14 mouse cellular contexts compared by ENCODE assay signal in genomic region chr10:80818599-80819281, GRCm38 (mm10). TPM values are rescaled to one million over a fixed set of nuclear protein-coding genes. Genes with fewer than 3 reads are reported as not detected.
A peak's percentile ranks its signal among the peaks of the same experiment; 100 is the strongest.
DNase-seq lines count a peak whose midpoint lies in the region; ATAC-seq and TF ChIP-seq lines count a peak whose summit lies in the region.
"Had no signal": no experiment of that assay in that cellular context is flagged by ENCODE, and none has a peak within 500 bp of the region (broad histone marks: within the 10 kb centered on the region; RNA-seq: fewer than 3 reads in every experiment).

No protein-coding gene starts in this region.

- H3K27me3 ChIP-seq in erythroblast, embryonic 14.5 days (ENCODE audit: control insufficient read depth): peaks cover 3% of the 10 kb centered on the region
- no peaks in the 10 kb centered on the region for H3K27me3 ChIP-seq in liver, embryonic 14.5 days (ENCODE audit: control insufficient read depth, insufficient read depth, low read length)
- no peaks in the 10 kb centered on the region for H3K27me3 ChIP-seq in stomach, embryonic 16.5 days (ENCODE audit: control insufficient read depth, insufficient read depth, low read length)
- H3K27me3 ChIP-seq: heart, embryonic 15.5 days; limb, embryonic 13.5 days had no signal

- ATAC-seq in liver, embryonic 14.5 days (ENCODE audit: insufficient read depth): peak; percentile 98
- peak; percentile 74; the same call in 1 of the 2 replicates for ATAC-seq in stomach, embryonic 16.5 days (ENCODE audit: insufficient read depth, low FRiP score)
- no peak for ATAC-seq in cerebellum, adult (ENCODE audit: insufficient number of reproducible peaks, low FRiP score, low TSS enrichment)
- ATAC-seq: hindbrain, embryonic 16.5 days had no signal

- no peaks in the 10 kb centered on the region; the same call in 1 of the 2 replicates for H3K36me3 ChIP-seq in erythroblast, embryonic 14.5 days (ENCODE audit: control insufficient read depth)
- no peaks in the 10 kb centered on the region for H3K36me3 ChIP-seq in liver, embryonic 14.5 days (replicated peaks; ENCODE audit: control insufficient read depth, insufficient read depth, low read depth)
- H3K36me3 ChIP-seq in stomach, embryonic 16.5 days (ENCODE audit: control insufficient read depth, insufficient read depth, low read length): no peaks in the 10 kb centered on the region
- H3K36me3 ChIP-seq: forebrain, embryonic 10.5 days; heart, embryonic 15.5 days; limb, embryonic 13.5 days had no signal

- H3K27ac ChIP-seq in liver, embryonic 14.5 days: peak overlapping the region; percentile 94
- H3K27ac ChIP-seq in stomach, embryonic 16.5 days (ENCODE audit: low read length): peak overlapping the region; percentile 43; the same call in 1 of the 2 replicates
- H3K27ac ChIP-seq: forebrain, embryonic 10.5 days; heart, embryonic 15.5 days; limb, embryonic 13.5 days had no signal

- DNase-seq in testis, postnatal 14 days (ENCODE audit: low spot score): peak; percentile 72
- no peak for DNase-seq in testis, postnatal 10 days (ENCODE audit: low spot score)
- DNase-seq in liver, embryonic 14.5 days (ENCODE audit: low read depth in 3 of 3, low spot score in 3 of 3): peak; percentile 81 to 84 (median 82)
- no peak for DNase-seq in thymus, postnatal 25 days
- no peak for DNase-seq in kidney, adult 18-20 months
- DNase-seq: midbrain, embryonic 14.5 days had no signal

- WGBS in liver, embryonic 14.5 days (ENCODE audit: insufficient replicate concordance): 29% methylated on average over 6 of the region's 6 CpGs
- WGBS in stomach, embryonic 16.5 days: 50% methylated on average over 6 of the region's 6 CpGs

- peak overlapping the region; percentile 61 for H3K9ac ChIP-seq in liver, embryonic 14.5 days (replicated peaks)
- no peak overlapping the region for H3K9ac ChIP-seq in stomach, embryonic 16.5 days (ENCODE audit: low read length)
- H3K9ac ChIP-seq: heart, embryonic 15.5 days; limb, embryonic 13.5 days had no signal

- peaks cover 54% of the 10 kb centered on the region for H3K4me1 ChIP-seq in erythroblast, embryonic 14.5 days (ENCODE audit: control insufficient read depth)
- H3K4me1 ChIP-seq in liver, embryonic 14.5 days (replicated peaks; ENCODE audit: control insufficient read depth in 2 of 2, insufficient read depth in 2 of 2, low read length in 1 of 2): peaks cover 26 to 27% of the 10 kb centered on the region in 2 experiments
- no peaks in the 10 kb centered on the region for H3K4me1 ChIP-seq in stomach, embryonic 16.5 days (ENCODE audit: control insufficient read depth, insufficient read depth, low read length)
- H3K4me1 ChIP-seq: forebrain, embryonic 10.5 days; heart, embryonic 15.5 days; limb, embryonic 13.5 days had no signal

- TF ChIP-seq CTCF in liver, embryonic 14.5 days (IDR thresholded peaks at IDR 0.05; ENCODE audit: low read depth): no peak

- peak overlapping the region; percentile 58 for H3K4me2 ChIP-seq in liver, embryonic 14.5 days (ENCODE audit: low read depth)
- no peak overlapping the region for H3K4me2 ChIP-seq in stomach, embryonic 16.5 days (ENCODE audit: low read depth, low read length)
- H3K4me2 ChIP-seq: heart, embryonic 15.5 days; limb, embryonic 13.5 days had no signal

- TF ChIP-seq EP300 in liver, embryonic 14.5 days (IDR thresholded peaks at IDR 0.05; ENCODE audit: low read depth): peak; percentile 77

- peak overlapping the region; percentile 47 for H3K4me3 ChIP-seq in erythroblast, embryonic 14.5 days (replicated peaks)
- 0 out of 4 replicates have a peak overlapping the region, but pooled peaks of 1 of the 2 experiments have one; percentile 3 for H3K4me3 ChIP-seq in liver, embryonic 14.5 days (ENCODE audit: insufficient read depth in 1 of 2, low read depth in 2 of 2, low read length in 2 of 2)
- no peak overlapping the region for H3K4me3 ChIP-seq in stomach, embryonic 16.5 days (replicated peaks; ENCODE audit: low read length)
- H3K4me3 ChIP-seq: forebrain, embryonic 10.5 days; heart, embryonic 15.5 days; limb, embryonic 13.5 days had no signal

- H3K9me3 ChIP-seq in erythroblast, embryonic 14.5 days (ENCODE audit: control insufficient read depth, low read length): no peaks in the 10 kb centered on the region
- H3K9me3 ChIP-seq in liver, embryonic 14.5 days (ENCODE audit: control insufficient read depth, low read length): no peaks in the 10 kb centered on the region
- no peaks in the 10 kb centered on the region for H3K9me3 ChIP-seq in stomach, embryonic 16.5 days (replicated peaks; ENCODE audit: control insufficient read depth, low read length)
- H3K9me3 ChIP-seq: forebrain, embryonic 10.5 days; heart, embryonic 15.5 days; limb, embryonic 13.5 days had no signal

RNA-seq across cellular contexts. Expression of gene Jsrp1, which starts 5.4 kb away (rescaled TPM):
- not detected in 2 replicates for polyA plus RNA-seq in erythroblast, embryonic 14.5 days (2012)
- 0.15 TPM in 1 of 2 replicates, not detected in the other for polyA plus RNA-seq in liver, embryonic 14.5 days (2012; rRNA removed)
- not detected in 2 replicates for polyA plus RNA-seq in liver, embryonic 14.5 days (2014; fragmentation: Nextera tagmentation; extraction: Ambion mirVana)
- 0.65 and 8.4 TPM in 2 replicates for polyA plus RNA-seq in stomach, embryonic 16.5 days (2015; fragmentation: Nextera tagmentation; extraction: Ambion mirVana)

RNA-seq across cellular contexts. Expression of gene Oaz1, which starts 7.7 kb away (rescaled TPM):
- polyA plus RNA-seq in erythroblast, embryonic 14.5 days (2012): 1,446 and 1,486 TPM in 2 replicates
- 673 and 795 TPM in 2 replicates for polyA plus RNA-seq in liver, embryonic 14.5 days (2012; rRNA removed)
- polyA plus RNA-seq in liver, embryonic 14.5 days (2014; fragmentation: Nextera tagmentation; extraction: Ambion mirVana): 1,285 and 1,384 TPM in 2 replicates
- polyA plus RNA-seq in stomach, embryonic 16.5 days (2015; fragmentation: Nextera tagmentation; extraction: Ambion mirVana): 1,560 and 1,582 TPM in 2 replicates

RNA-seq across cellular contexts. Expression of gene Amh, which starts 13.7 kb away (rescaled TPM):
- 0.33 and 0.43 TPM in 2 replicates for polyA plus RNA-seq in erythroblast, embryonic 14.5 days (2012)
- polyA plus RNA-seq in liver, embryonic 14.5 days (2012; rRNA removed): 0.31 and 0.36 TPM in 2 replicates
- 0.08 TPM in 1 of 2 replicates, not detected in the other for polyA plus RNA-seq in liver, embryonic 14.5 days (2014; fragmentation: Nextera tagmentation; extraction: Ambion mirVana)
- not detected in 2 replicates for polyA plus RNA-seq in stomach, embryonic 16.5 days (2015; fragmentation: Nextera tagmentation; extraction: Ambion mirVana)
- polyA plus RNA-seq: hindbrain, embryonic 16.5 days; limb, embryonic 13.5 days; midbrain, embryonic 14.5 days; neural tube, embryonic 11.5 days had no signal

RNA-seq across cellular contexts. Expression of gene Plekhj1, which starts 20.3 kb away (rescaled TPM):
- polyA plus RNA-seq in erythroblast, embryonic 14.5 days (2012): 32.7 and 39.3 TPM in 2 replicates
- 46.7 and 50.8 TPM in 2 replicates for polyA plus RNA-seq in liver, embryonic 14.5 days (2012; rRNA removed)
- polyA plus RNA-seq in liver, embryonic 14.5 days (2014; fragmentation: Nextera tagmentation; extraction: Ambion mirVana): 77.0 and 85.0 TPM in 2 replicates
- 102 and 114 TPM in 2 replicates for polyA plus RNA-seq in stomach, embryonic 16.5 days (2015; fragmentation: Nextera tagmentation; extraction: Ambion mirVana)

RNA-seq across cellular contexts. Expression of gene Sf3a2, which starts 20.7 kb away (rescaled TPM):
- polyA plus RNA-seq in erythroblast, embryonic 14.5 days (2012): 68.4 and 69.3 TPM in 2 replicates
- polyA plus RNA-seq in liver, embryonic 14.5 days (2012; rRNA removed): 26.1 and 35.6 TPM in 2 replicates
- 36.1 and 40.7 TPM in 2 replicates for polyA plus RNA-seq in liver, embryonic 14.5 days (2014; fragmentation: Nextera tagmentation; extraction: Ambion mirVana)
- polyA plus RNA-seq in stomach, embryonic 16.5 days (2015; fragmentation: Nextera tagmentation; extraction: Ambion mirVana): 51.3 and 53.7 TPM in 2 replicates

Comparison
In these comparisons a context has a peak if more than half of its experiments do, and no peak if none do; other contexts are left out.
1. DNase-seq: peak in testis, postnatal 14 days (single experiment) and liver, embryonic 14.5 days (3 of 3); none in testis, postnatal 10 days (single experiment), thymus, postnatal 25 days (single experiment) and kidney, adult 18-20 months (single experiment).